Mouse (Mus musculus) olfactory bulb, adult 2 months (tissue): ENCODE measurements around the gene Iffo1. TPM values are rescaled to one million over a fixed set of nuclear protein-coding genes. Genes with fewer than 3 reads are reported as not detected.

Experiments used
- H3K27ac ChIP-seq: fragments of 200-500 bp; 2 replicates; pipeline ENCODE4 v1.5.1; 2012; ENCODE audit warnings: low read depth, low read length; ENCODE audit not compliant: insufficient read depth
- H3K4me1 ChIP-seq: fragments of 200-500 bp; 2 replicates; pipeline ENCODE4 v1.6.1; 2012; ENCODE audit warnings: low read length; ENCODE audit not compliant: control insufficient read depth, insufficient read depth
- H3K4me3 ChIP-seq: fragments of 200-500 bp; 2 replicates; pipeline ENCODE4 v1.5.1; 2012; ENCODE audit warnings: mild to moderate bottlenecking, low read depth, low read length, moderate library complexity; ENCODE audit not compliant: insufficient read depth
- CTCF ChIP-seq: fragments of 200-500 bp; IDR thresholded peaks from 2 replicates; pipeline ENCODE4 v1.5.1; 2012; ENCODE audit warnings: low read depth, mild to moderate bottlenecking, low read length, moderate library complexity; ENCODE audit not compliant: insufficient read depth
- POLR2A ChIP-seq: fragments of 200-500 bp; IDR thresholded peaks from 2 replicates; pipeline ENCODE4 v1.6.1; 2012; ENCODE audit warnings: mild to moderate bottlenecking, low read depth, low read length, moderate library complexity; ENCODE audit not compliant: insufficient read depth
- WGBS: fragments of 180-500 bp; shearing (Covaris S2); methylation state at CpG from one replicate; pipeline ENCODE4 v1.1.7; 2018; 5-methylcytosine and 5-hydroxymethylcytosine counted together
- polyA plus RNA-seq: library from polyadenylated mRNA; stranded (reverse); fragments of >200 nt; gene quantifications from 2 replicates; pipeline ENCODE4 v1.2.4, GENCODE M21; 2012; ENCODE audit warnings: low replicate concordance; ENCODE audit not compliant: missing spikeins, insufficient read depth, insufficient read length

Iffo1 gene
- polyA plus RNA-seq, 1 experiment, result not detected

DNA sequence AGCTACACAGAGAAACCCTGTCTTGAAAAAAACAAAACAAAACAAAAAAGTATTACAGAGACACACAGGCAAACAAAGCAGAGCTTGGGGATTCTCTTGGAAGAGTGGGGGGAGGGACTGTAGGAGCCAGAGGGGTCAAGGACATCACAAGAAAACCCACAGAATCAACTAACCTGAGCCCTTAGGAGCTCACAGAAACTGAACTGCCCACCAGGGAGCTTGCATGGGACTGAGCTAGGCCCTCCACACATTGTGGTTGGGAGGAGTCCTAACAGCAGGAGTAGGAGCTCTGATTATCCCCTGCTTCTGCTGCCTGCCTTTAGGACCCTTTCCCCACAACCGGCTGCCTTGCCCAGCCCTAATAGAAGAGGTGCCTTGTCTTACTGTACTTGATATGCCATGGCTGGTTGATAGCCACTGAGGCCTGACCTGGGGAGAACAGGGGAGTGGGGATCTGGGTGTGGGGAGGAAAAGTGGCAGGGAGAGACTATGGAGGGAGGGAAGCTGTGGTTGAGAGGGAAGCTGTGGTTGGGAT, 50.6 kb downstream of the Iffo1 start:
- 39% methylated on average over 1 of the region's 1 CpGs for WGBS
- TF ChIP-seq CTCF, result no peak
- no peak for TF ChIP-seq POLR2A
- Histone ChIP-seq H3K4me3 (no peak overlapping the region), H3K27ac (peak overlapping the region; percentile 75), H3K4me1 (peaks cover 5% of the 10 kb centered on the region; the same call in 1 of the 2 replicates)

DNA sequence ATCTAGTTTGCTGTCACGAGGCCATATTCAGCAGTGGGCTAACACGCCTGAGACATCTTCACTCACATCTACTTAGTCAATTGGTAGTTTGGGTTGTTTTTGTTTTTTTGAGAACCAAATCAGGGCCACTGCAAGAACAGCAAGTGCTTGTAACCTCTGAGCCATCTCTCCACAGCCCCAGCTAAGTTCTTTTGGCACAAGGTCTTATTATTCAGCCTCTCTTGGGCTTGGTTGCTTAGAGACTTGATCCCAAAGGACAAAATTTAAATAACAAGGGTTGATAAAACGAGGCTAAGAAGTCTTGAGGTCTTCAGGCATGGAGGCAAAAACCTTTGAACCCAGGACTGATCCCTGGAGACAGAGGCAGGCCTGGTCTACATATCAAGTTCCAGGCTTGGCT, 51.3 kb downstream of the Iffo1 start:
- Histone ChIP-seq H3K4me1 (peaks cover 5% of the 10 kb centered on the region; the same call in 1 of the 2 replicates), H3K27ac (no peak overlapping the region), H3K4me3 (no peak overlapping the region)
- 45% methylated on average over 3 of the region's 3 CpGs for WGBS
- TF ChIP-seq CTCF, result no peak
- TF ChIP-seq POLR2A, result no peak

DNA sequence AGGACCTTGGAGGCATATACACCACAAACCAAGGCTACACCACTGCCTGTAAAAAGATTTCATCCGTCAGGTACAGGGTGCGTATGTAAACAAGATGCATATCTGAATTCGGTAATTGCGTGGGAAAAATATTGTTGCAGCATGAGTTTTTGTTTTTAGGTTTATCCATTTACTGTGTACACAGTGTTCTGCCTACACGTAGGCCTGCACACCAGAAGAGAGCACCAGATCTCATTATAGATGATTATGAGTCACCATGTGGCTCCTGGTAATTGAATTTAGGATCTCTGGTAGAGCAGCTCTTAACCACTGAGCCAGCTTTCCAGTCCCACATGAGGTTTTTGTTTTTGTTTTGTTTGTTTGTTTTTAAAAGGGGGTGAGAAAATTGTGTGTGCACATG, 52.1 kb downstream of the Iffo1 start:
- 47% methylated on average over 5 of the region's 5 CpGs for WGBS
- peak overlapping the region; percentile 46 for H3K27ac ChIP-seq
- no peak overlapping the region for H3K4me3 ChIP-seq

DNA sequence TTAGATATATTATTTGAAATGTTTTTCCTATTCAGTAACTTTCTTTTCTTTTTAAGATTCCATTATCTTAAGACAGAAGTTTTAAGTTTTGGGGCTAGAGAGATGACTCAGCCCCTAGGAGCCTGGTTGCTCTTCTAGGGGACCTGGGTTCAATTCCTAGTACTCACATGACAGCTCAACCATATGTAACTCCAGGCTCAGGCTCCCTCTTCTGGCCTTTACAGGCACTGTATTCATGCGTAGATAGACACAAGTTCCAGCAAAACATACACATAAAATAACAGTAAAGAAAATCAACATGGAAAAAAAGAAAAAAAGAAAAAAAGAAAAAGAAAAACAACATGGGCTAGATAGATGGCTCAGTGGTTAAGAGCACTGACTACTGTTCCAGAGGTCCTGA, 65.4 kb downstream of the Iffo1 start:
- H3K4me3 ChIP-seq, result no peak overlapping the region
- WGBS, result 88% methylated on average over 1 of the region's 1 CpGs
- H3K27ac ChIP-seq, result no peak overlapping the region
- H3K4me1 ChIP-seq, result no peaks in the 10 kb centered on the region
- TF ChIP-seq POLR2A, result no peak
- no peak for TF ChIP-seq CTCF

More for the DNA sequence above, 52.1 kb downstream of the Iffo1 start:
- H3K4me1 ChIP-seq, result peaks cover 5% of the 10 kb centered on the region; the same call in 1 of the 2 replicates
- TF ChIP-seq CTCF, result no peak
- no peak for TF ChIP-seq POLR2A

Other genes starting within 250 kb of the Iffo1 start
- not detected in 2 replicates for gene Lag3, start 233.5 kb upstream of the Iffo1 start, polyA plus RNA-seq
- not detected in 2 replicates for gene Ptms, start 225.1 kb upstream of the Iffo1 start, polyA plus RNA-seq
- gene Mlf2, start 213.9 kb upstream of the Iffo1 start, polyA plus RNA-seq, result not detected in 2 replicates
- 255 TPM in 1 of 2 replicates, not detected in the other for gene Cops7a, start 179.7 kb upstream of the Iffo1 start, polyA plus RNA-seq
- not detected in 2 replicates for gene Pianp, start 148.5 kb upstream of the Iffo1 start, polyA plus RNA-seq
- 212 TPM in 1 of 2 replicates, not detected in the other for gene Zfp384, start 136.1 kb upstream of the Iffo1 start, polyA plus RNA-seq
- not detected in 2 replicates for gene Ing4, start 105.5 kb upstream of the Iffo1 start, polyA plus RNA-seq
- not detected in 2 replicates for gene Acrbp, start 95.6 kb upstream of the Iffo1 start, polyA plus RNA-seq
- gene Lpar5, start 77.3 kb upstream of the Iffo1 start, polyA plus RNA-seq, result not detected in 2 replicates
- 91.6 and 138 TPM in 2 replicates for gene Chd4, start 49.3 kb upstream of the Iffo1 start, polyA plus RNA-seq
- not detected in 2 replicates for gene Nop2, start 13.3 kb upstream of the Iffo1 start, polyA plus RNA-seq
- gene Gapdh, start 21.2 kb downstream of the Iffo1 start, polyA plus RNA-seq, result 844 TPM in 1 of 2 replicates, not detected in the other
- not detected in 2 replicates for gene Ncapd2, start 46.5 kb downstream of the Iffo1 start, polyA plus RNA-seq
- not detected in 2 replicates for gene Mrpl51, start 46.6 kb downstream of the Iffo1 start, polyA plus RNA-seq
- gene Vamp1, start 70.3 kb downstream of the Iffo1 start, polyA plus RNA-seq, result 312 and 918 TPM in 2 replicates
- gene Tapbpl, start 86.6 kb downstream of the Iffo1 start, polyA plus RNA-seq, result not detected in 2 replicates
- gene Cd27, start 91.8 kb downstream of the Iffo1 start, polyA plus RNA-seq, result not detected in 2 replicates
- not detected in 2 replicates for gene Tuba3a, start 140.8 kb downstream of the Iffo1 start, polyA plus RNA-seq
- gene Ltbr, start 168.6 kb downstream of the Iffo1 start, polyA plus RNA-seq, result not detected in 2 replicates
- not detected in 2 replicates for gene Scnn1a, start 175.4 kb downstream of the Iffo1 start, polyA plus RNA-seq
- gene Tnfrsf1a, start 204.1 kb downstream of the Iffo1 start, polyA plus RNA-seq, result not detected in 2 replicates
- gene Plekhg6, start 235.6 kb downstream of the Iffo1 start, polyA plus RNA-seq, result not detected in 2 replicates